Mouse (Mus musculus): ENCODE measurements around the gene Terf2ip. TPM values are rescaled to one million over a fixed set of nuclear protein-coding genes. Genes with fewer than 3 reads are reported as not detected.

Gene Terf2ip
- polyA plus RNA-seq, 1 experiment from 2014 or later = 6.0 TPM

DNA sequence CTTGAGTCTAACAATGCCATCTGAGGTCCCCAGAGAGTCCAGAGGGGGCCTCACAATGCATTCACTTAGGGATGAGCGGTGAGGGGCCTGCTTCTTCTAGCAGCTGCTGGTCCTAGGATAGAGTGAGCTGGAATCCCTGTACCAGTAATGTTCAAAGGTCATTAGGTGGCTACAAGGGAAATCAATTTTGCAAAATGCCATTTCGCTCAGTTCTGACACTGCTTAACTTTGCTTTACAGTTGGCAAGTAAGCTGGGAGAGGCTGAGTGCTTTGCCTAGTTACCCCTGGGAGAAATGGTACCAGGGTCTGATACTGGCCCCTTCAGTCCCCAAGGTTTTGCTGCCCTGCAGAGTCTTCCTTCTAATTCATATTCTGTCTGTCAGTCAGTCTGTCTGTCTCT, 35.5 kb upstream of the Terf2ip start:
- Histone ChIP-seq H3K27me3 (no peaks in the 10 kb centered on the region), H3K4me1 (replicated peaks) (peaks cover 19% of the 10 kb centered on the region), H3K9me3 (replicated peaks) (no peaks in the 10 kb centered on the region), H3K27ac (replicated peaks) (no peak overlapping the region), H3K4me2 (no peak overlapping the region), H3K4me3 (replicated peaks) (no peak overlapping the region), H3K9ac (no peak overlapping the region), H3K36me3 (replicated peaks) (peaks cover 29% of the 10 kb centered on the region)
- no peak for ATAC-seq (ENCODE audit: insufficient read depth)
- WGBS (ENCODE audit: insufficient replicate concordance) = 73% methylated on average over 2 of the region's 2 CpGs

DNA sequence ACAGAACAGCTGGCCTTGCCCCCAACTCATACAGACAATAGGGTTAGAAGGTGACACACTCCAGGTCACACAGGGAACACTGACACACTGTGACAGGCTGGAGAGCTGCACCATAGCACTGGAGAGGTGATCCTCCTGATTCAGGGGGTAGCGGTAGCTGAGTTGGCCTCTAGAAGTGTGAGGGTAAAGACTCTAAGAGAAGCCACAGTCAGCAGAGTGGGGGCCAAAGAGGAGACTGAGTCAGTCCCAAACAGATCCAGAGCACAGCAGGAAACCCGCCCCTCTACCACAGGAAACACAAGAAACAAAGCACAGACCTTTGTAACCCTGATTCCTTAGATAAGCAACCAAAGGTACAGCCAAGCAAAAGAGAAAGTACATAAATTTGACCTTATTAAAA, 34.9 kb upstream of the Terf2ip start:
- 66% methylated on average over 2 of the region's 2 CpGs for WGBS (ENCODE audit: insufficient replicate concordance)
- peaks cover 26% of the 10 kb centered on the region for H3K36me3 ChIP-seq (replicated peaks)
- ATAC-seq (ENCODE audit: insufficient read depth) = no peak
- peaks cover 19% of the 10 kb centered on the region for H3K4me1 ChIP-seq (replicated peaks)
- H3K27me3 ChIP-seq = no peaks in the 10 kb centered on the region
- no peak overlapping the region for H3K9ac ChIP-seq
- H3K4me2 ChIP-seq = no peak overlapping the region
- no peaks in the 10 kb centered on the region for H3K9me3 ChIP-seq (replicated peaks)
- H3K4me3 ChIP-seq (replicated peaks) = no peak overlapping the region
- no peak overlapping the region for H3K27ac ChIP-seq (replicated peaks)

DNA sequence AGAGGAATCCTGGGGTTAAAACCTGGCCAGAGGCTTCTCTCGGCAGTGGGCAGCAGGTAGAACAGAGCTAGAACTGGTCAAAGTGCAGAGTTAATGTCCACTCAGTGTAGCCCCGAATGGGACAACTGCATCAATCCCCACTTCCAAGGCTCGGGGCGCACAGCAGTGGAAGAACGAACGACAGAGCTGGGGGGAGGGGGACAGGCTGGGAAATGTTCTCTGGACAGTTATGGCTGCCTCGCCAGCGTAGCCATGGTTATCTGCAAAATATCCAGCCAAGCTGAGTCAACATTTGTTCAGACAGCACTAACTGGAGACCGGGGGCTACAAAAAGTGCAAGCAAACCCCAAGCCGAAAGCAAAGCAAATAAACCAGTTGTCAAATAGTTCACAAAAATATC, 33.1 kb upstream of the Terf2ip start:
- H3K27me3 ChIP-seq = no peaks in the 10 kb centered on the region
- H3K9me3 ChIP-seq (replicated peaks) = no peaks in the 10 kb centered on the region
- peak overlapping the region; percentile 36 for H3K4me2 ChIP-seq
- peaks cover 27% of the 10 kb centered on the region for H3K36me3 ChIP-seq (replicated peaks)
- H3K4me3 ChIP-seq (replicated peaks) = no peak overlapping the region
- H3K9ac ChIP-seq = no peak overlapping the region
- H3K4me1 ChIP-seq (replicated peaks) = peaks cover 19% of the 10 kb centered on the region
- 73% methylated on average over 10 of the region's 10 CpGs for WGBS (ENCODE audit: insufficient replicate concordance)
- ATAC-seq (ENCODE audit: insufficient read depth) = 0 out of 2 replicates have a peak, but pooled peaks have one; percentile 24
- peak overlapping the region; percentile 38; the same call in 1 of the 2 replicates for H3K27ac ChIP-seq (replicated peaks)

DNA sequence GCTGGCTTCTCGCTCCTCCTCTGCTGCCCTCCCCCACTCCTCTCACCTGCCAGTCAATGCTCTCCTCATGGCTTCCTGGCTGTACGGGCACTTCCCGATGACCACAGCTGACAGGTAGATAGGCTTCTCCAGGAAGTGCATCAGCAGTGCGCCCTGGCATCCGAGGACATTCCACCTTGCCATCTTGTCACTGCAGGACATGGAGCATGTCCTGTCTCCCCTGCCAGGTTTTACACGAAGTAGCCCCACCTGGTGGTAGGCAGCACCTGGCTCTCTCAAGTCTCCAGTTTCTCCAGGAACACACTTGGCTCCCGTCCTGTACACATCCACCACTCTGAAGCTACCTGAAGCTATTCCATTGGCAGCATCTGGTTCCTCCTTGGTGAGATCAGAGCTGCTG, 29.1 kb upstream of the Terf2ip start:
- no peak for ATAC-seq (ENCODE audit: insufficient read depth)
- Histone ChIP-seq H3K27ac (replicated peaks) (no peak overlapping the region), H3K4me3 (replicated peaks) (no peak overlapping the region), H3K4me1 (replicated peaks) (peaks cover 8% of the 10 kb centered on the region), H3K9me3 (replicated peaks) (no peaks in the 10 kb centered on the region), H3K36me3 (replicated peaks) (peaks cover 33% of the 10 kb centered on the region), H3K4me2 (no peak overlapping the region), H3K9ac (no peak overlapping the region), H3K27me3 (no peaks in the 10 kb centered on the region)
- WGBS (ENCODE audit: insufficient replicate concordance) = 69% methylated on average over 7 of the region's 7 CpGs

DNA sequence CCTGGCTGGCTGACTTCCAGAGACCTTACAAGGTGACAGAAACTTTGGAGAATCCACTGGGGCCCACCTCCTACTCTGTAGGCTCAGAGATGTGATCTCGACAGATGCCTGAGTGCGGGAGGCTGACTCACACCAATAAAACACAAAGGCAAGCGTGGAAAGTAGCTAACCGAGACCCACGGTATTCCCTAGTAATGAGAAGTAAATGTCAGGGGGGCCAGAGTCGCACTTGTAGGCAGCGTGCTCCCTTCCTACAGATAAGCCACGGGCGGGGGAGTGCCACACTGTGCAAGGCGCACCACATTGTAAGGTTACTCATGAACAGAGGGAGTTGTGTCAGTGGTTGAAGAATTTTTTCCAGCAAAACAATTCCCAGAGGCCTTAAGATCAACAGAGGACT, 26.7 kb upstream of the Terf2ip start:
- 57% methylated on average over 10 of the region's 10 CpGs for WGBS (ENCODE audit: insufficient replicate concordance)
- ATAC-seq (ENCODE audit: insufficient read depth) = no peak

DNA sequence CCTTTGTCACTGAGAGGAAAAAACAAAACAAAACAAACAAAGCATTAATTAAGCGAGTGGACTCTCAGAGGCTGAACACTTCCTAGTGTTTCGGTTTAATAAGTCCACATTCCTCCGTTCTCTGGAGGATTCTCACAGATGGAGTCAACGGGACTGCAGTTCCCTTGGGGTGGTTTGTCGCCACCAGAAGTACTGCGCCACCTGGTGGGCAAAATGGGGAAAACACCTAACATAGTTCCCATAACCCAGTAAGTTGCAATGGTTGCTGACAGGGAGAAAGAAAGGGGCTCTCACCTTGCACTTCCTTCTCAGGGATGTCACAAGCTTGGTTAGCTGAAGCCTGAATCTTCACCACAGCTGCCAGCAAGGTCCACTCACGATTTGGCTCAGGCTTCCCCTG, 21.3 kb upstream of the Terf2ip start:
- H3K4me3 ChIP-seq (replicated peaks) = no peak overlapping the region
- no peak overlapping the region for H3K27ac ChIP-seq (replicated peaks)
- 10% methylated on average over 7 of the region's 7 CpGs for WGBS (ENCODE audit: insufficient replicate concordance)
- no peak overlapping the region for H3K9ac ChIP-seq
- ATAC-seq (ENCODE audit: insufficient read depth) = peak; percentile 42
- peaks cover 54% of the 10 kb centered on the region for H3K36me3 ChIP-seq (replicated peaks)
- H3K4me2 ChIP-seq = no peak overlapping the region
- no peaks in the 10 kb centered on the region for H3K9me3 ChIP-seq (replicated peaks)
- H3K27me3 ChIP-seq = no peaks in the 10 kb centered on the region
- H3K4me1 ChIP-seq (replicated peaks) = peaks cover 14% of the 10 kb centered on the region

More for the DNA sequence above, 26.7 kb upstream of the Terf2ip start:
- peaks cover 47% of the 10 kb centered on the region for H3K36me3 ChIP-seq (replicated peaks)
- H3K9me3 ChIP-seq (replicated peaks) = no peaks in the 10 kb centered on the region
- H3K27ac ChIP-seq (replicated peaks) = no peak overlapping the region
- no peaks in the 10 kb centered on the region for H3K4me1 ChIP-seq (replicated peaks)
- H3K9ac ChIP-seq = no peak overlapping the region
- H3K27me3 ChIP-seq = no peaks in the 10 kb centered on the region
- H3K4me2 ChIP-seq = no peak overlapping the region
- H3K4me3 ChIP-seq (replicated peaks) = no peak overlapping the region

DNA sequence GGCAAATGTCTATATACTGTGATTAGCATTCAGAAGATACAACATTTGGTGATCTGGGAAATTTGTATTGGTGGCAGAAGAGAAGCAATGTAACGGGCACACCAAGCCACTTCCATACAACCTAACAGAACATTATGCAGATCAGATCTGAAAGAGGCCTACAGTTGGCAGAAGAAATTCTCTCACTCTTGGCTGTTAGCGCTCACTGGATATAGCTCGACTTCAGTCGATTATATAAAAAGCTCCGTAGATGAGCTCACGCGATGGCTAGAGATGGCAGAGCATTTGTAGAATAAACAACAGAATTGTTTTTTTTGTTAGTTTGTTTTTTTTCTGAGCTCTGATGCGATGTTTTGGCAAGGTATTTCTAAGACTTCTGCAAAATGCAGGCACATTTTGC, 19.9 kb upstream of the Terf2ip start:
- H3K4me3 ChIP-seq (replicated peaks) = peak overlapping the region; percentile 70
- H3K9me3 ChIP-seq (replicated peaks) = no peaks in the 10 kb centered on the region
- no peak for ATAC-seq (ENCODE audit: insufficient read depth)
- no peaks in the 10 kb centered on the region for H3K27me3 ChIP-seq
- peaks cover 58% of the 10 kb centered on the region for H3K36me3 ChIP-seq (replicated peaks)
- H3K4me1 ChIP-seq (replicated peaks) = peaks cover 14% of the 10 kb centered on the region
- peak overlapping the region; percentile 85 for H3K4me2 ChIP-seq
- H3K27ac ChIP-seq (replicated peaks) = no peak overlapping the region
- WGBS (ENCODE audit: insufficient replicate concordance) = 49% methylated on average over 8 of the region's 8 CpGs
- H3K9ac ChIP-seq = peak overlapping the region; percentile 66

DNA sequence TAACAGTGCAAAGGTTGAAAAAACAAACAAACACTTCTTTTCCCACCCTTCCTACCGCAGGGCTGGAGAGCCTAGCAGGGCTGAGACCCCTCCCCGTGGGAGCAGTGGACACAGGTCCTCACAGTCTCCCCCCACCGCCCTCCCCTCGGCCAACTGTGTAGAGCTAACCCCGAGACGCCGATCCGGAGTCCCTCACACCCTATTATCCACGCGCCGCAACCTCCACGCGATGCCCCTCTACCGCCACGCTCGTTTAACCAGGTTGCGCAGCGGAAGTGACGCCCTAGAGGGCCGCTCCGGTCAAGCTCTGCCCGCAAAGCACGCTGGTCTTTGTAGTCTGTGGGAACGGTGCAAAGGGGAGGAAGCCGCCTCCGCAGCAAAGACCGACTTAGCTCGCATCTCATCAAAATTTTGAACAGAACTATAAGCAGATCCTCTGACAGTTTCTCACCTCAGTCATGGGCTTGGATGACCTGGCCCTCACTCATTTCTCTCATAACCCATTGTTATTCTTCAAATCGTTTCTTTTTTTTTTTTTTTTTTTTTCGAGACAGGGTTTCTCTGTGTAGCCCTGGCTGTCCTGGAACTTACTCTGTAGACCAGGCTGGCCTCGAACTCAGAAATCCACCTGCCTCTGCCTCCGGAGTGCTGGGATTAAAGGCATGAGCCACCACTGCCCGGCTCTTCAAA, 19.0 kb upstream of the Terf2ip start, which contains the start of gene Adat1:
Gene Adat1, minus strand, starts transcription at position 290 of the 690 bp plus-strand sequence.
- peak within 1 kb of the TSS; percentile 39; the same call in 1 of the 2 replicates for H3K27ac ChIP-seq (replicated peaks)

DNA sequence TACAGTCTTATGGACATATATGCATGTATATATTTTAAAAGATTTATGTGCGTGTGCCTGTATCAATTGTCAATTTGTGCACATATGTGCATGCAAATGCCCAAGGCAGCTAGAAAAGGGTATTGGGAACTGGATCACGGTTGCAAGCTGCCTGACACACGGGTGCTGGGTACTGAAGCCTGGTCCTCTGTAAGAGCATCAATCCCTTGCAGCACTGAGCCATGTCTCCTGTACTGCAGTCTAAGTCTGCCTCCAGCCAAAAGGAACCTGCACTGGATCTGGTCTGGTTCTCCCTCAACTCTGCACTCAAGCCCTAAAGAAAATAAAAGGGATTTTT, 18.5 kb upstream of the Terf2ip start:
- ATAC-seq (ENCODE audit: insufficient read depth) = no peak
- 51% methylated on average over 3 of the region's 3 CpGs for WGBS (ENCODE audit: insufficient replicate concordance)
- Histone ChIP-seq H3K9me3 (replicated peaks) (no peaks in the 10 kb centered on the region), H3K27ac (replicated peaks) (no peak overlapping the region), H3K9ac (no peak overlapping the region), H3K27me3 (no peaks in the 10 kb centered on the region), H3K4me1 (replicated peaks) (peaks cover 14% of the 10 kb centered on the region), H3K4me2 (peak overlapping the region; percentile 85), H3K36me3 (replicated peaks) (peaks cover 61% of the 10 kb centered on the region), H3K4me3 (replicated peaks) (peak overlapping the region; percentile 70)

More for the DNA sequence above, 19.0 kb upstream of the Terf2ip start, which contains the start of gene Adat1:
- H3K27me3 ChIP-seq = no peaks in the 10 kb centered on the region
- peaks cover 61% of the 10 kb centered on the region for H3K36me3 ChIP-seq (replicated peaks)
- H3K9ac ChIP-seq = peak within 1 kb of the TSS; percentile 66
- peak within 1 kb of the TSS; percentile 85 for H3K4me2 ChIP-seq
- ATAC-seq (ENCODE audit: insufficient read depth) = peak; percentile 91
- peaks cover 14% of the 10 kb centered on the region for H3K4me1 ChIP-seq (replicated peaks)
- H3K4me3 ChIP-seq (replicated peaks) = peak within 1 kb of the TSS; percentile 70
- H3K9me3 ChIP-seq (replicated peaks) = no peaks in the 10 kb centered on the region
- 4% methylated on average over 33 of the region's 33 CpGs for WGBS (ENCODE audit: insufficient replicate concordance)

DNA sequence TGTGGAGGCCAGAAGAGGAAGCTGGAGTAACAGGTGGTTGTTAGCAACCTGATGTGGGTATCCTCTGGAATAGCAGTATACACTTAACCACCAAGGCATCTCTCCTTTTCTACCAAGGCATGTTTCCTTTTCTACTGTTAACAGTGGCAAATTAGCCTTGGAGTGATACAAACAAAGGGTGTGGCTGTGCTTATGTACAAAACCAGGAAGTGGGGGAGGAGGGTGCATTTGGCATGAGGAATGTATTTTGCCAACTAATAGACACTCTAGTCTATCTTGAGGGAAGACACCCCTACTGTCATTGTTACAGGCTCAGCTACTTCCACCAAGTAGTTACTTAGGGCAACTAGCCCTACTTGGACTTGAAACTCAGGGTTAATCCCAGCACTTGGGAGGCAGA, 6.4 kb upstream of the Terf2ip start:
- ATAC-seq (ENCODE audit: insufficient read depth) = no peak
- peaks cover 72% of the 10 kb centered on the region for H3K36me3 ChIP-seq (replicated peaks)

DNA sequence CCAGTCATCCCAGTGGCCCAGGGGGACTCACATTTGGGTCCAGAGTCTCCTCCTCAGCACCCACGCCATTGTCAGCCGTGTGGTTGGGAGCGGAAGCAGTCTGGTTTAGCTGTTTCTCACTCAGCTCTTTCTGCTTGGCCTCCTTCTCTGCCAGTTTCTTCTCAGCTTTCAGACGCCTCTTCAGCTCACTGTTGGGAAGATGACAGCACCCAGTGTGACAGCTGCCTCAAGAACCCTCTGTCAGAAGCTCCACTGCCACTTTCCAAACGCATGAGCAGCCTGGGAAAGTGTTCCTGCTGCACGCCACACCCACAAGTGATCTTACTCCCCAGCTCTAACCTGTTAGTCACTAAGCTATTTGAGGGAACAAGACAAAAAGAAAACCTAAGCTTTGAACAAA, 5.6 kb upstream of the Terf2ip start:
- WGBS (ENCODE audit: insufficient replicate concordance) = 75% methylated on average over 6 of the region's 6 CpGs
- Histone ChIP-seq H3K4me3 (replicated peaks) (no peak overlapping the region), H3K36me3 (replicated peaks) (peaks cover 63% of the 10 kb centered on the region)

More for the DNA sequence above, 6.4 kb upstream of the Terf2ip start:
- Histone ChIP-seq H3K27ac (replicated peaks) (no peak overlapping the region), H3K9me3 (replicated peaks) (no peaks in the 10 kb centered on the region), H3K27me3 (no peaks in the 10 kb centered on the region), H3K4me3 (replicated peaks) (no peak overlapping the region), H3K4me2 (no peak overlapping the region), H3K4me1 (replicated peaks) (peaks cover 22% of the 10 kb centered on the region), H3K9ac (no peak overlapping the region)

DNA sequence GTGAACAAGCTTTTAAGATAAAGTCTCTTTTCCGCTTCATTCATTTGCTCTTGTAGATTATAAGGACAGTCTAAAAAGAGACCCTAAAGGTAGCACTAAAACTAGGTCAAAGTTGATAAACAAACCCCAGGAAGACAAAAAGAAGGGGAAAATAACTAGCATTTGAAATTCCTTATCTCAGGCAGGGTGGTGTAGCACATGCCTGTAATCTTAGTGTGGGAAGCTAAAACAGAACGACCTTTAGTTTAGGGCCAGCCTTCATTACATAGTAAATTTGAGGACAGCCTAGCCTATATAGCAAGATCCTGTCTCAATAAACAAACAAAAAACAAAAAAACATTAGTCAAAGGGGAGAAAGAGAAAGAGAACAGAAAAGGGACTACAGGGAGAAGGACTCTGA, 3.5 kb upstream of the Terf2ip start:
- H3K9me3 ChIP-seq (replicated peaks) = no peaks in the 10 kb centered on the region
- 0 out of 2 replicates have a peak overlapping the region, but pooled peaks have one; percentile 9 for H3K27ac ChIP-seq (replicated peaks)
- peaks cover 42% of the 10 kb centered on the region for H3K36me3 ChIP-seq (replicated peaks)
- 0 out of 2 replicates have a peak overlapping the region, but pooled peaks have one; percentile 4 for H3K4me2 ChIP-seq
- H3K4me1 ChIP-seq (replicated peaks) = peaks cover 37% of the 10 kb centered on the region
- 34% methylated on average over 2 of the region's 2 CpGs for WGBS (ENCODE audit: insufficient replicate concordance)
- H3K27me3 ChIP-seq = no peaks in the 10 kb centered on the region
- no peak overlapping the region for H3K4me3 ChIP-seq (replicated peaks)
- ATAC-seq (ENCODE audit: insufficient read depth) = no peak
- H3K9ac ChIP-seq = no peak overlapping the region

More for the DNA sequence above, 5.6 kb upstream of the Terf2ip start:
- peaks cover 31% of the 10 kb centered on the region for H3K4me1 ChIP-seq (replicated peaks)
- H3K4me2 ChIP-seq = no peak overlapping the region
- no peak overlapping the region for H3K9ac ChIP-seq
- no peak for ATAC-seq (ENCODE audit: insufficient read depth)
- no peaks in the 10 kb centered on the region for H3K9me3 ChIP-seq (replicated peaks)
- H3K27me3 ChIP-seq = no peaks in the 10 kb centered on the region
- no peak overlapping the region for H3K27ac ChIP-seq (replicated peaks)

Data from liver, embryonic 15.5 days (tissue).